Mouse (Mus musculus) midbrain, embryonic 14.5 days (tissue): ENCODE data around the gene Dohh. TPM values are rescaled to one million over a fixed set of nuclear protein-coding genes. Genes with fewer than 3 reads are reported as not detected.
A peak's percentile ranks its signal among the peaks of the same experiment; 100 is the strongest.

ENCODE experiments used
- ATAC-seq: fragments of 200-750 bp; cut with Nextera tagmentation; 2 replicates; pipeline ENCODE4 v1.8.0; 2017; ENCODE audit warnings: moderate number of reproducible peaks, moderate library complexity; ENCODE audit not compliant: low FRiP score, low TSS enrichment
- DNase-seq: peaks from one replicate; pipeline ENCODE4 v3.0.0-alpha.2; 2015
- H3K27ac ChIP-seq: fragments of 300-500 bp; sonication (generic); replicated peaks from 2 replicates; pipeline ENCODE4 v1.5.1; 2014; ENCODE audit warnings: mild to moderate bottlenecking, low read depth, low read length, moderate library complexity
- H3K27me3 ChIP-seq: fragments of 300-500 bp; sonication (generic); 2 replicates; pipeline ENCODE4 v1.6.1; 2014; ENCODE audit warnings: low read length, control low read depth, mixed read lengths; ENCODE audit not compliant: control insufficient read depth, insufficient read depth
- H3K36me3 ChIP-seq: fragments of 300-500 bp; sonication (generic); 2 replicates; pipeline ENCODE4 v1.6.1; 2014; ENCODE audit warnings: low read length, control low read depth; ENCODE audit not compliant: control insufficient read depth, insufficient read depth
- H3K4me1 ChIP-seq: fragments of 300-500 bp; sonication (generic); 2 replicates; pipeline ENCODE4 v1.6.1; 2014; ENCODE audit warnings: mild to moderate bottlenecking, antibody characterized with exemption, low read length, control low read depth; ENCODE audit not compliant: control insufficient read depth, insufficient read depth
- H3K4me2 ChIP-seq: fragments of 300-500 bp; sonication (generic); 2 replicates; pipeline ENCODE4 v1.6.1; 2014; ENCODE audit warnings: mild to moderate bottlenecking, low read length, moderate library complexity
- H3K4me3 ChIP-seq: fragments of 300-500 bp; sonication (generic); replicated peaks from 2 replicates; pipeline ENCODE4 v1.5.1; 2014; ENCODE audit warnings: low read depth, low read length
- H3K9ac ChIP-seq: fragments of 300-500 bp; sonication (generic); replicated peaks from 2 replicates; pipeline ENCODE4 v1.6.1; 2014; ENCODE audit warnings: mild to moderate bottlenecking, low read length, moderate library complexity
- H3K9me3 ChIP-seq: fragments of 300-500 bp; sonication (generic); 2 replicates; pipeline ENCODE4 v1.6.1; 2016; ENCODE audit warnings: low read length, control low read depth, mixed read lengths; ENCODE audit not compliant: control insufficient read depth
- WGBS: fragments of 180-500 bp; shearing (Covaris S2); extraction: QIAGEN DNeasy Blood & Tissue Kit; methylation state at CpG from one replicate; pipeline ENCODE4 v1.1.7; 2014; 5-methylcytosine and 5-hydroxymethylcytosine counted together
- polyA plus RNA-seq: library from polyadenylated mRNA; unstranded; fragments of >200 nt; fragmentation: Nextera tagmentation; extraction: Ambion mirVana; gene quantifications from 2 replicates; pipeline ENCODE4 v1.2.1, GENCODE M21; 2014

Dohh gene
- polyA plus RNA-seq, 1 experiment from 2014 or later, result 59.5 TPM

- peak overlapping the region; percentile 94 for H3K27ac ChIP-seq
- H3K27me3 ChIP-seq, result peaks cover 14% of the 10 kb centered on the region; the same call in 1 of the 2 replicates
- 0 out of 2 replicates have a peak, but pooled peaks have one; percentile 7 for ATAC-seq
- H3K4me2 ChIP-seq, result peak overlapping the region; percentile 90
- H3K4me3 ChIP-seq, result peak overlapping the region; percentile 82
- H3K4me1 ChIP-seq, result peaks cover 15% of the 10 kb centered on the region
- H3K9me3 ChIP-seq, result no peaks in the 10 kb centered on the region
- no peaks in the 10 kb centered on the region for H3K36me3 ChIP-seq
- DNase-seq, result peak; percentile 84
- H3K9ac ChIP-seq, result peak overlapping the region; percentile 89
- 1% methylated on average over 56 of the region's 70 CpGs for WGBS
Observed at GRCm38 (mm10) chr10:81430831-81431525, 46.8 kb downstream of the Dohh start.

- DNase-seq (peak; percentile 65), ATAC-seq (no peak)
- Histone ChIP-seq H3K9me3 (no peaks in the 10 kb centered on the region), H3K36me3 (no peaks in the 10 kb centered on the region), H3K4me2 (peak overlapping the region; percentile 90), H3K27ac (no peak overlapping the region), H3K4me1 (peaks cover 12% of the 10 kb centered on the region), H3K4me3 (peak overlapping the region; percentile 82), H3K9ac (no peak overlapping the region; the same call in 1 of the 2 replicates), H3K27me3 (peaks cover 13% of the 10 kb centered on the region; the same call in 1 of the 2 replicates)
- WGBS, result 15% methylated on average over 15 of the region's 15 CpGs
Observed at GRCm38 (mm10) chr10:81431526-81432168, 47.4 kb downstream of the Dohh start.

GRCm38 (mm10) chr10:81432169-81432867 lies 48.1 kb downstream of the Dohh start:
- Histone ChIP-seq H3K27ac (no peak overlapping the region), H3K27me3 (peaks cover 12% of the 10 kb centered on the region; the same call in 1 of the 2 replicates), H3K9ac (no peak overlapping the region), H3K4me2 (peak overlapping the region; percentile 52), H3K4me1 (peaks cover 8% of the 10 kb centered on the region; the same call in 1 of the 2 replicates), H3K36me3 (no peaks in the 10 kb centered on the region), H3K9me3 (no peaks in the 10 kb centered on the region), H3K4me3 (no peak overlapping the region)
- 66% methylated on average over 21 of the region's 21 CpGs for WGBS
- ATAC-seq (peak; percentile 16), DNase-seq (peak; percentile 11)

- ATAC-seq (peak; percentile 87), DNase-seq (peak; percentile 97)
- H3K9me3 ChIP-seq, result no peaks in the 10 kb centered on the region
- no peaks in the 10 kb centered on the region for H3K36me3 ChIP-seq
- 4% methylated on average over 17 of the region's 17 CpGs for WGBS
- H3K4me2 ChIP-seq, result peak overlapping the region; percentile 52
- peaks cover 7% of the 10 kb centered on the region; the same call in 1 of the 2 replicates for H3K27me3 ChIP-seq
- peaks cover 8% of the 10 kb centered on the region; the same call in 1 of the 2 replicates for H3K4me1 ChIP-seq
- H3K4me3 ChIP-seq, result peak overlapping the region; percentile 20; the same call in 1 of the 2 replicates
- no peak overlapping the region; the same call in 1 of the 2 replicates for H3K9ac ChIP-seq
- no peak overlapping the region for H3K27ac ChIP-seq
Observed at GRCm38 (mm10) chr10:81432868-81433262, 48.6 kb downstream of the Dohh start.

GRCm38 (mm10) chr10:81433541-81434289 lies 49.5 kb downstream of the Dohh start:
- H3K36me3 ChIP-seq, result no peaks in the 10 kb centered on the region
- H3K4me2 ChIP-seq, result peak overlapping the region; percentile 52
- peaks cover 8% of the 10 kb centered on the region; the same call in 1 of the 2 replicates for H3K4me1 ChIP-seq
- no peaks in the 10 kb centered on the region for H3K9me3 ChIP-seq
- WGBS, result 80% methylated on average over 26 of the region's 26 CpGs
- ATAC-seq (no peak), DNase-seq (peak; percentile 3)
- H3K9ac ChIP-seq, result no peak overlapping the region
- no peak overlapping the region for H3K4me3 ChIP-seq
- H3K27ac ChIP-seq, result no peak overlapping the region
- no peaks in the 10 kb centered on the region; the same call in 1 of the 2 replicates for H3K27me3 ChIP-seq

- ATAC-seq (no peak), DNase-seq (peak; percentile 0)
- Histone ChIP-seq H3K27ac (no peak overlapping the region), H3K4me3 (no peak overlapping the region), H3K9me3 (no peaks in the 10 kb centered on the region), H3K36me3 (no peaks in the 10 kb centered on the region), H3K4me2 (no peak overlapping the region), H3K27me3 (no peaks in the 10 kb centered on the region), H3K4me1 (peaks cover 6% of the 10 kb centered on the region; the same call in 1 of the 2 replicates), H3K9ac (no peak overlapping the region)
- WGBS, result 72% methylated on average over 15 of the region's 15 CpGs
Observed at GRCm38 (mm10) chr10:81434361-81435263, 50.4 kb downstream of the Dohh start.

GRCm38 (mm10) chr10:81435436-81435835 lies 51.2 kb downstream of the Dohh start:
- DNase-seq, result peak; percentile 72
- 0 out of 2 replicates have a peak, but pooled peaks cover 3% of the 10 kb centered on the region for H3K4me1 ChIP-seq
- H3K4me2 ChIP-seq, result no peak overlapping the region
- no peak overlapping the region for H3K4me3 ChIP-seq
- H3K27me3 ChIP-seq, result no peaks in the 10 kb centered on the region
- H3K9me3 ChIP-seq, result no peaks in the 10 kb centered on the region
- H3K36me3 ChIP-seq, result no peaks in the 10 kb centered on the region
- no peak for ATAC-seq
- H3K9ac ChIP-seq, result no peak overlapping the region
- H3K27ac ChIP-seq, result no peak overlapping the region
- WGBS, result 68% methylated on average over 3 of the region's 3 CpGs
